Comparison of ENCODE assay signal across 28 mouse cellular contexts in genomic region chr1:128557953-128558352, GRCm38 (mm10). TPM values are rescaled to one million over a fixed set of nuclear protein-coding genes. Genes with fewer than 3 reads are reported as not detected.
DNase-seq lines count a peak whose midpoint lies in the region; ATAC-seq and TF ChIP-seq lines count a peak whose summit lies in the region.
"Had no signal": no experiment of that assay in that cellular context is flagged by ENCODE, and none has a peak within 500 bp of the region (broad histone marks: within the 10 kb centered on the region; RNA-seq: fewer than 3 reads in every experiment).

No protein-coding gene starts in this region.

- H3K9me3 ChIP-seq in heart, embryonic 15.5 days (replicated peaks), result no peaks in the 10 kb centered on the region
- H3K9me3 ChIP-seq in heart, embryonic 12.5 days (replicated peaks), result no peaks in the 10 kb centered on the region
- no peaks in the 10 kb centered on the region for H3K9me3 ChIP-seq in lung, embryonic 14.5 days (ENCODE audit: low read depth, low read length)
- H3K9me3 ChIP-seq in stomach, embryonic 15.5 days, result no peaks in the 10 kb centered on the region
- H3K9me3 ChIP-seq in stomach, postnatal 0 days (ENCODE audit: control insufficient read depth, low read length), result no peaks in the 10 kb centered on the region
- H3K9me3 ChIP-seq: embryonic facial prominence, embryonic 15.5 days; forebrain, embryonic 12.5 days; hindbrain, embryonic 12.5 days; intestine, embryonic 15.5 days; liver, embryonic 15.5 days; midbrain, embryonic 10.5 days; midbrain, embryonic 15.5 days; neural tube, embryonic 15.5 days had no signal

- H3K4me2 ChIP-seq in heart, embryonic 15.5 days, result no peak overlapping the region
- no peak overlapping the region for H3K4me2 ChIP-seq in heart, embryonic 12.5 days
- H3K4me2 ChIP-seq in lung, embryonic 14.5 days, result no peak overlapping the region
- H3K4me2 ChIP-seq in stomach, embryonic 15.5 days, result no peak overlapping the region
- no peak overlapping the region for H3K4me2 ChIP-seq in stomach, postnatal 0 days (replicated peaks; ENCODE audit: low read depth)
- H3K4me2 ChIP-seq: embryonic facial prominence, embryonic 15.5 days; forebrain, embryonic 12.5 days; hindbrain, embryonic 12.5 days; intestine, embryonic 15.5 days; liver, embryonic 15.5 days; midbrain, embryonic 15.5 days; neural tube, embryonic 15.5 days had no signal

- ATAC-seq in heart, embryonic 15.5 days (replicated peaks; ENCODE audit: insufficient number of reproducible peaks, insufficient read depth, low FRiP score, low read depth), result 0 out of 2 replicates have a peak, but pooled peaks have one; percentile 18
- ATAC-seq in heart, embryonic 12.5 days (ENCODE audit: insufficient number of reproducible peaks, low FRiP score), result no peak
- ATAC-seq in lung, embryonic 14.5 days (ENCODE audit: insufficient read depth), result peak; percentile 87
- ATAC-seq in stomach, embryonic 15.5 days (ENCODE audit: insufficient read depth, low FRiP score, low read depth), result peak; percentile 24; the same call in 1 of the 2 replicates
- ATAC-seq in stomach, postnatal 0 days (ENCODE audit: low FRiP score, low TSS enrichment), result no peak
- ATAC-seq: hindbrain, postnatal 0 days; intestine, embryonic 15.5 days; midbrain, embryonic 15.5 days had no signal

- WGBS in heart, embryonic 15.5 days, result 55% methylated on average over 4 of the region's 4 CpGs
- 66% methylated on average over 4 of the region's 4 CpGs for WGBS in heart, embryonic 12.5 days
- 39% methylated on average over 4 of the region's 4 CpGs for WGBS in lung, embryonic 14.5 days
- 58% methylated on average over 4 of the region's 4 CpGs for WGBS in stomach, embryonic 15.5 days
- 59% methylated on average over 4 of the region's 4 CpGs for WGBS in stomach, postnatal 0 days

- H3K4me3 ChIP-seq in heart, embryonic 15.5 days, result no peak overlapping the region
- H3K4me3 ChIP-seq in heart, embryonic 12.5 days, result no peak overlapping the region
- no peak overlapping the region for H3K4me3 ChIP-seq in lung, embryonic 14.5 days (ENCODE audit: low read depth, low read length)
- no peak overlapping the region for H3K4me3 ChIP-seq in stomach, embryonic 15.5 days (replicated peaks)
- H3K4me3 ChIP-seq in stomach, postnatal 0 days (ENCODE audit: low read depth, low read length), result no peak overlapping the region
- H3K4me3 ChIP-seq: embryonic facial prominence, embryonic 15.5 days; forebrain, embryonic 12.5 days; hindbrain, embryonic 12.5 days; intestine, embryonic 15.5 days; layer of hippocampus, adult 2 months; liver, embryonic 15.5 days; midbrain, embryonic 10.5 days; midbrain, embryonic 15.5 days; neural tube, embryonic 15.5 days had no signal

- no peak overlapping the region for H3K27ac ChIP-seq in heart, embryonic 15.5 days
- no peak overlapping the region for H3K27ac ChIP-seq in heart, embryonic 12.5 days (ENCODE audit: poor library complexity, severe bottlenecking)
- H3K27ac ChIP-seq in lung, embryonic 14.5 days (ENCODE audit: low read depth), result no peak overlapping the region
- no peak overlapping the region for H3K27ac ChIP-seq in stomach, embryonic 15.5 days
- H3K27ac ChIP-seq in stomach, postnatal 0 days (replicated peaks), result no peak overlapping the region
- H3K27ac ChIP-seq: embryonic facial prominence, embryonic 15.5 days; forebrain, embryonic 12.5 days; hindbrain, embryonic 12.5 days; hindbrain, postnatal 0 days; intestine, embryonic 15.5 days; layer of hippocampus, adult 2 months; liver, embryonic 15.5 days; midbrain, embryonic 10.5 days; midbrain, embryonic 15.5 days; neural tube, embryonic 15.5 days had no signal

- H3K9ac ChIP-seq in heart, embryonic 15.5 days, result no peak overlapping the region
- no peak overlapping the region for H3K9ac ChIP-seq in heart, embryonic 12.5 days
- no peak overlapping the region for H3K9ac ChIP-seq in lung, embryonic 14.5 days
- no peak overlapping the region for H3K9ac ChIP-seq in stomach, embryonic 15.5 days
- H3K9ac ChIP-seq in stomach, postnatal 0 days (ENCODE audit: low read length), result no peak overlapping the region
- H3K9ac ChIP-seq: embryonic facial prominence, embryonic 15.5 days; forebrain, embryonic 12.5 days; hindbrain, embryonic 12.5 days; intestine, embryonic 15.5 days; liver, embryonic 15.5 days; midbrain, embryonic 15.5 days; neural tube, embryonic 15.5 days had no signal

- no peak for TF ChIP-seq CTCF in lung, embryonic 14.5 days (IDR thresholded peaks at IDR 0.05; ENCODE audit: low read depth)
- TF ChIP-seq CTCF in stomach, postnatal 0 days (IDR thresholded peaks at IDR 0.05; ENCODE audit: low read depth), result no peak

- TF ChIP-seq EP300 in stomach, postnatal 0 days (optimal IDR thresholded peaks at IDR 0.05), result no peak

- peak; percentile 8 for DNase-seq in adrenal gland, postnatal 10 days
- DNase-seq in adrenal gland, postnatal 14 days, result no peak
- DNase-seq in lung, embryonic 14.5 days, result peak; percentile 91
- DNase-seq in lung, postnatal 25 days (ENCODE audit: low spot score), result no peak
- no peak for DNase-seq in stomach, postnatal 0 days (ENCODE audit: low spot score)
- DNase-seq: adrenal gland, adult 8-10 months; cerebellum, adult 11 months; cerebellum, adult 9-11 months; kidney, adult 2 months; kidney, postnatal 36 days; retina, postnatal 1 day; right cerebral cortex, postnatal 14 days; thymus, adult 18-20 months; thymus, postnatal 25 days had no signal

- H3K4me1 ChIP-seq in heart, embryonic 15.5 days (replicated peaks), result peaks cover 11% of the 10 kb centered on the region
- H3K4me1 ChIP-seq in heart, embryonic 12.5 days (replicated peaks), result peaks cover 16% of the 10 kb centered on the region
- 0 out of 2 replicates have a peak, but pooled peaks cover 3% of the 10 kb centered on the region for H3K4me1 ChIP-seq in lung, embryonic 14.5 days (ENCODE audit: insufficient read depth)
- no peaks in the 10 kb centered on the region for H3K4me1 ChIP-seq in stomach, embryonic 15.5 days
- H3K4me1 ChIP-seq in stomach, postnatal 0 days (replicated peaks; ENCODE audit: control insufficient read depth, insufficient read depth), result no peaks in the 10 kb centered on the region
- H3K4me1 ChIP-seq: hindbrain, embryonic 12.5 days; intestine, embryonic 15.5 days; midbrain, embryonic 15.5 days had no signal

- no peaks in the 10 kb centered on the region for H3K36me3 ChIP-seq in heart, embryonic 15.5 days
- H3K36me3 ChIP-seq in heart, embryonic 12.5 days, result no peaks in the 10 kb centered on the region
- H3K36me3 ChIP-seq in lung, embryonic 14.5 days (ENCODE audit: insufficient read depth), result no peaks in the 10 kb centered on the region
- H3K36me3 ChIP-seq in stomach, embryonic 15.5 days, result no peaks in the 10 kb centered on the region
- H3K36me3 ChIP-seq in stomach, postnatal 0 days (ENCODE audit: control insufficient read depth, insufficient read depth, low read length), result no peaks in the 10 kb centered on the region
- H3K36me3 ChIP-seq: embryonic facial prominence, embryonic 15.5 days; forebrain, embryonic 12.5 days; hindbrain, embryonic 12.5 days; intestine, embryonic 15.5 days; liver, embryonic 15.5 days; midbrain, embryonic 10.5 days; midbrain, embryonic 15.5 days; neural tube, embryonic 15.5 days had no signal

- peaks cover 11% of the 10 kb centered on the region for H3K27me3 ChIP-seq in heart, embryonic 15.5 days
- peaks cover 27% of the 10 kb centered on the region for H3K27me3 ChIP-seq in heart, embryonic 12.5 days (replicated peaks)
- H3K27me3 ChIP-seq in lung, embryonic 14.5 days (ENCODE audit: insufficient read depth, low read length), result no peaks in the 10 kb centered on the region
- H3K27me3 ChIP-seq in stomach, embryonic 15.5 days (replicated peaks), result no peaks in the 10 kb centered on the region
- H3K27me3 ChIP-seq in stomach, postnatal 0 days (ENCODE audit: control insufficient read depth, insufficient read depth, low read length), result no peaks in the 10 kb centered on the region
- H3K27me3 ChIP-seq: CH12.LX; embryonic facial prominence, embryonic 15.5 days; hindbrain, embryonic 12.5 days; intestine, embryonic 15.5 days; liver, embryonic 15.5 days; midbrain, embryonic 15.5 days; neural tube, embryonic 15.5 days had no signal

RNA-seq across cellular contexts. Expression of gene Cxcr4, which starts 34.1 kb away (rescaled TPM):
- 10 to 100 TPM; 39.8 to 49.6 TPM for total RNA-seq in adrenal gland, postnatal 10 days (2021)
- total RNA-seq in adrenal gland, postnatal 14 days (2021), result 39.7 and 49.8 TPM in 2 replicates
- polyA plus RNA-seq in heart, embryonic 15.5 days (2015; fragmentation: Nextera tagmentation; extraction: Ambion mirVana), result 2.2 and 3.5 TPM in 2 replicates
- polyA plus RNA-seq in heart, embryonic 12.5 days (2016; fragmentation: Nextera tagmentation; extraction: Ambion mirVana), result 0.95 and 1.5 TPM in 2 replicates
- 10.3 and 10.9 TPM in 2 replicates for polyA plus RNA-seq in lung, embryonic 14.5 days (2014; fragmentation: Nextera tagmentation; extraction: Ambion mirVana)
- polyA plus RNA-seq in stomach, embryonic 15.5 days (2015; fragmentation: Nextera tagmentation; extraction: Ambion mirVana), result 5.8 and 6.1 TPM in 2 replicates
- 1.6 and 2.0 TPM in 2 replicates for polyA plus RNA-seq in stomach, postnatal 0 days (2015; fragmentation: Nextera tagmentation; extraction: Ambion mirVana)

Comparison
In these comparisons a context has a peak if more than half of its experiments do, and no peak if none do; other contexts are left out.
1. DNase-seq: peak in adrenal gland, postnatal 10 days (single experiment) and lung, embryonic 14.5 days (single experiment); none in adrenal gland, postnatal 14 days (single experiment), lung, postnatal 25 days (single experiment) and stomach, postnatal 0 days (single experiment).
2. ATAC-seq: peak in heart, embryonic 15.5 days (single experiment), lung, embryonic 14.5 days (single experiment) and stomach, embryonic 15.5 days (single experiment); none in heart, embryonic 12.5 days (single experiment) and stomach, postnatal 0 days (single experiment).